Mouse (Mus musculus): ENCODE data around the gene Dgcr6. TPM values are rescaled to one million over a fixed set of nuclear protein-coding genes. Genes with fewer than 3 reads are reported as not detected.

The Dgcr6 gene
- polyA plus RNA-seq, 1 experiment from 2014 or later, result 85.8 TPM

GRCm38 (mm10) chr16:18034286-18034685 is 18.4 kb upstream of the Dgcr6 start:
- Histone ChIP-seq H3K4me1 (replicated peaks; ENCODE audit: control insufficient read depth, insufficient read depth, low read length) (no peaks in the 10 kb centered on the region), H3K27ac (ENCODE audit: low read depth) (no peak overlapping the region), H3K27me3 (replicated peaks; ENCODE audit: control insufficient read depth, insufficient read depth, low read length) (no peaks in the 10 kb centered on the region), H3K36me3 (ENCODE audit: control insufficient read depth, insufficient read depth, low read length) (no peaks in the 10 kb centered on the region), H3K4me2 (ENCODE audit: low read length) (no peak overlapping the region), H3K4me3 (ENCODE audit: low read depth, low read length) (no peak overlapping the region), H3K9ac (ENCODE audit: low read length) (no peak overlapping the region), H3K9me3 (ENCODE audit: control insufficient read depth, low read length) (no peaks in the 10 kb centered on the region)
- 70% methylated on average over 4 of the region's 4 CpGs for WGBS
- DNase-seq (ENCODE audit: low spot score) (no peak), ATAC-seq (replicated peaks; ENCODE audit: low FRiP score, low TSS enrichment, low read depth) (no peak)

GRCm38 (mm10) chr16:18036425-18036955 is 16.2 kb upstream of the Dgcr6 start:
- no peak overlapping the region for H3K4me2 ChIP-seq (ENCODE audit: low read length)
- no peaks in the 10 kb centered on the region for H3K4me1 ChIP-seq (replicated peaks; ENCODE audit: control insufficient read depth, insufficient read depth, low read length)
- DNase-seq (ENCODE audit: low spot score), result peak; percentile 72
- no peaks in the 10 kb centered on the region for H3K36me3 ChIP-seq (ENCODE audit: control insufficient read depth, insufficient read depth, low read length)
- no peak overlapping the region for H3K27ac ChIP-seq (ENCODE audit: low read depth)
- WGBS, result 20% methylated on average over 16 of the region's 16 CpGs
- no peaks in the 10 kb centered on the region for H3K27me3 ChIP-seq (replicated peaks; ENCODE audit: control insufficient read depth, insufficient read depth, low read length)
- peak; percentile 55; the same call in 1 of the 2 replicates for ATAC-seq (replicated peaks; ENCODE audit: low FRiP score, low TSS enrichment, low read depth)
- no peak overlapping the region for H3K4me3 ChIP-seq (ENCODE audit: low read depth, low read length)
- H3K9me3 ChIP-seq (ENCODE audit: control insufficient read depth, low read length), result no peaks in the 10 kb centered on the region
- no peak overlapping the region for H3K9ac ChIP-seq (ENCODE audit: low read length)

- Histone ChIP-seq H3K4me3 (ENCODE audit: low read depth, low read length) (no peak overlapping the region), H3K27me3 (replicated peaks; ENCODE audit: control insufficient read depth, insufficient read depth, low read length) (no peaks in the 10 kb centered on the region), H3K9ac (ENCODE audit: low read length) (no peak overlapping the region), H3K36me3 (ENCODE audit: control insufficient read depth, insufficient read depth, low read length) (no peaks in the 10 kb centered on the region), H3K9me3 (ENCODE audit: control insufficient read depth, low read length) (no peaks in the 10 kb centered on the region), H3K4me1 (replicated peaks; ENCODE audit: control insufficient read depth, insufficient read depth, low read length) (no peaks in the 10 kb centered on the region), H3K27ac (ENCODE audit: low read depth) (no peak overlapping the region), H3K4me2 (ENCODE audit: low read length) (no peak overlapping the region)
- 0 out of 2 replicates have a peak, but pooled peaks have one; percentile 19 for ATAC-seq (replicated peaks; ENCODE audit: low FRiP score, low TSS enrichment, low read depth)
- no peak for DNase-seq (ENCODE audit: low spot score)
- WGBS, result 48% methylated on average over 9 of the region's 9 CpGs
These were observed 15.6 kb upstream of the Dgcr6 start for GRCm38 (mm10) chr16:18037025-18037424.

GRCm38 (mm10) chr16:18044991-18045390 is 7.7 kb upstream of the Dgcr6 start:
- H3K4me2 ChIP-seq (ENCODE audit: low read length), result no peak overlapping the region
- no peaks in the 10 kb centered on the region for H3K36me3 ChIP-seq (ENCODE audit: control insufficient read depth, insufficient read depth, low read length)
- H3K27me3 ChIP-seq (replicated peaks; ENCODE audit: control insufficient read depth, insufficient read depth, low read length), result no peaks in the 10 kb centered on the region
- WGBS, result 85% methylated on average over 10 of the region's 10 CpGs
- no peak for ATAC-seq (replicated peaks; ENCODE audit: low FRiP score, low TSS enrichment, low read depth)
- no peak overlapping the region for H3K27ac ChIP-seq (ENCODE audit: low read depth)
- H3K4me1 ChIP-seq (replicated peaks; ENCODE audit: control insufficient read depth, insufficient read depth, low read length), result no peaks in the 10 kb centered on the region
- no peaks in the 10 kb centered on the region for H3K9me3 ChIP-seq (ENCODE audit: control insufficient read depth, low read length)
- no peak overlapping the region for H3K4me3 ChIP-seq (ENCODE audit: low read depth, low read length)
- H3K9ac ChIP-seq (ENCODE audit: low read length), result no peak overlapping the region
- DNase-seq (ENCODE audit: low spot score), result no peak

GRCm38 (mm10) chr16:18047660-18048059 is 5.0 kb upstream of the Dgcr6 start:
- Histone ChIP-seq H3K4me2 (ENCODE audit: low read length) (no peak overlapping the region), H3K4me1 (replicated peaks; ENCODE audit: control insufficient read depth, insufficient read depth, low read length) (no peaks in the 10 kb centered on the region), H3K9ac (ENCODE audit: low read length) (no peak overlapping the region), H3K4me3 (ENCODE audit: low read depth, low read length) (no peak overlapping the region), H3K36me3 (ENCODE audit: control insufficient read depth, insufficient read depth, low read length) (no peaks in the 10 kb centered on the region), H3K9me3 (ENCODE audit: control insufficient read depth, low read length) (no peaks in the 10 kb centered on the region), H3K27me3 (replicated peaks; ENCODE audit: control insufficient read depth, insufficient read depth, low read length) (no peaks in the 10 kb centered on the region), H3K27ac (ENCODE audit: low read depth) (no peak overlapping the region)
- WGBS, result 2% methylated on average over 3 of the region's 3 CpGs
- ATAC-seq (replicated peaks; ENCODE audit: low FRiP score, low TSS enrichment, low read depth), result no peak
- peak; percentile 60 for DNase-seq (ENCODE audit: low spot score)

GRCm38 (mm10) chr16:18048071-18048470 is 4.6 kb upstream of the Dgcr6 start:
- DNase-seq (ENCODE audit: low spot score) (no peak), ATAC-seq (replicated peaks; ENCODE audit: low FRiP score, low TSS enrichment, low read depth) (no peak)
- H3K4me3 ChIP-seq (ENCODE audit: low read depth, low read length), result no peak overlapping the region
- WGBS, result 70% methylated on average over 8 of the region's 8 CpGs
- H3K36me3 ChIP-seq (ENCODE audit: control insufficient read depth, insufficient read depth, low read length), result no peaks in the 10 kb centered on the region
- no peaks in the 10 kb centered on the region for H3K9me3 ChIP-seq (ENCODE audit: control insufficient read depth, low read length)
- H3K27ac ChIP-seq (ENCODE audit: low read depth), result no peak overlapping the region
- H3K4me2 ChIP-seq (ENCODE audit: low read length), result no peak overlapping the region
- H3K27me3 ChIP-seq (replicated peaks; ENCODE audit: control insufficient read depth, insufficient read depth, low read length), result no peaks in the 10 kb centered on the region
- H3K4me1 ChIP-seq (replicated peaks; ENCODE audit: control insufficient read depth, insufficient read depth, low read length), result no peaks in the 10 kb centered on the region
- no peak overlapping the region for H3K9ac ChIP-seq (ENCODE audit: low read length)

- ATAC-seq (replicated peaks; ENCODE audit: low FRiP score, low TSS enrichment, low read depth) (peak; percentile 29; the same call in 1 of the 2 replicates), DNase-seq (ENCODE audit: low spot score) (no peak)
- Histone ChIP-seq H3K9me3 (ENCODE audit: control insufficient read depth, low read length) (no peaks in the 10 kb centered on the region), H3K4me2 (ENCODE audit: low read length) (no peak overlapping the region), H3K4me3 (ENCODE audit: low read depth, low read length) (no peak overlapping the region), H3K9ac (ENCODE audit: low read length) (no peak overlapping the region), H3K36me3 (ENCODE audit: control insufficient read depth, insufficient read depth, low read length) (no peaks in the 10 kb centered on the region), H3K4me1 (replicated peaks; ENCODE audit: control insufficient read depth, insufficient read depth, low read length) (no peaks in the 10 kb centered on the region), H3K27ac (ENCODE audit: low read depth) (no peak overlapping the region), H3K27me3 (replicated peaks; ENCODE audit: control insufficient read depth, insufficient read depth, low read length) (no peaks in the 10 kb centered on the region)
- 61% methylated on average over 7 of the region's 7 CpGs for WGBS
These were observed 338 bp upstream of the Dgcr6 start for GRCm38 (mm10) chr16:18052322-18052721.

GRCm38 (mm10) chr16:18056215-18056614 is 3.6 kb downstream of the Dgcr6 start:
- Histone ChIP-seq H3K9ac (ENCODE audit: low read length) (no peak overlapping the region), H3K27me3 (replicated peaks; ENCODE audit: control insufficient read depth, insufficient read depth, low read length) (no peaks in the 10 kb centered on the region), H3K4me1 (replicated peaks; ENCODE audit: control insufficient read depth, insufficient read depth, low read length) (no peaks in the 10 kb centered on the region), H3K27ac (ENCODE audit: low read depth) (no peak overlapping the region), H3K36me3 (ENCODE audit: control insufficient read depth, insufficient read depth, low read length) (no peaks in the 10 kb centered on the region), H3K9me3 (ENCODE audit: control insufficient read depth, low read length) (no peaks in the 10 kb centered on the region), H3K4me3 (ENCODE audit: low read depth, low read length) (no peak overlapping the region), H3K4me2 (ENCODE audit: low read length) (no peak overlapping the region)
- DNase-seq (ENCODE audit: low spot score) (no peak), ATAC-seq (replicated peaks; ENCODE audit: low FRiP score, low TSS enrichment, low read depth) (no peak)
- 39% methylated on average over 2 of the region's 2 CpGs for WGBS

- Histone ChIP-seq H3K4me3 (ENCODE audit: low read depth, low read length) (no peak overlapping the region), H3K4me2 (ENCODE audit: low read length) (no peak overlapping the region), H3K27ac (ENCODE audit: low read depth) (no peak overlapping the region), H3K9ac (ENCODE audit: low read length) (no peak overlapping the region), H3K9me3 (ENCODE audit: control insufficient read depth, low read length) (no peaks in the 10 kb centered on the region), H3K36me3 (ENCODE audit: control insufficient read depth, insufficient read depth, low read length) (no peaks in the 10 kb centered on the region), H3K4me1 (replicated peaks; ENCODE audit: control insufficient read depth, insufficient read depth, low read length) (no peaks in the 10 kb centered on the region), H3K27me3 (replicated peaks; ENCODE audit: control insufficient read depth, insufficient read depth, low read length) (no peaks in the 10 kb centered on the region)
- 80% methylated on average over 6 of the region's 6 CpGs for WGBS
- ATAC-seq (replicated peaks; ENCODE audit: low FRiP score, low TSS enrichment, low read depth), result no peak
- DNase-seq (ENCODE audit: low spot score), result no peak
These were observed 5.7 kb downstream of the Dgcr6 start for GRCm38 (mm10) chr16:18058331-18058731.

Measured in intestine, embryonic 14.5 days (tissue).